Mouse (Mus musculus) limb, embryonic 10.5 days (tissue): ENCODE data around the gene Ttc5. TPM values are rescaled to one million over a fixed set of nuclear protein-coding genes. Genes with fewer than 3 reads are reported as not detected.
A peak's percentile ranks its signal among the peaks of the same experiment; 100 is the strongest.
"Not testable (repeated sequence)": the region's sequence is repeated elsewhere in the genome, so short reads cannot be mapped to it uniquely, and the experiment has no call there.

Source experiments
- DNase-seq: peaks from one replicate; pipeline ENCODE4 v3.0.0-alpha.2; 2017; ENCODE audit warnings: low spot score
- H3K27ac ChIP-seq: fragments of 300-500 bp; sonication (generic); 2 replicates; pipeline ENCODE4 v1.5.1; 2016; ENCODE audit warnings: mild to moderate bottlenecking
- H3K27me3 ChIP-seq: fragments of 300-500 bp; sonication (generic); 2 replicates; pipeline ENCODE4 v1.6.1; 2016; ENCODE audit warnings: low read depth, mild to moderate bottlenecking; ENCODE audit not compliant: poor library complexity, severe bottlenecking
- H3K36me3 ChIP-seq: fragments of 300-500 bp; sonication (generic); 2 replicates; pipeline ENCODE4 v1.6.1; 2016; ENCODE audit warnings: mild to moderate bottlenecking, moderate library complexity
- H3K4me1 ChIP-seq: fragments of 300-500 bp; sonication (generic); 2 replicates; pipeline ENCODE4 v1.6.1; 2016
- H3K4me3 ChIP-seq: fragments of 300-500 bp; sonication (generic); 2 replicates; pipeline ENCODE4 v1.5.1; 2016; ENCODE audit warnings: mild to moderate bottlenecking, moderate library complexity
- H3K9me3 ChIP-seq: fragments of 300-500 bp; sonication (generic); replicated peaks from 2 replicates; pipeline ENCODE4 v1.6.1; 2016; ENCODE audit warnings: mild to moderate bottlenecking
- WGBS: fragments of 180-500 bp; shearing (Covaris S2); methylation state at CpG from one replicate; pipeline ENCODE4 v1.1.7; 2016; 5-methylcytosine and 5-hydroxymethylcytosine counted together
- polyA plus RNA-seq: library from polyadenylated mRNA; unstranded; fragments of >200 nt; fragmentation: Nextera tagmentation; extraction: Ambion mirVana; gene quantifications from 2 replicates; pipeline ENCODE4 v1.2.1, GENCODE M21; 2016

The Ttc5 gene
- polyA plus RNA-seq, result 91.9 and 96.1 TPM in 2 replicates

DNA sequence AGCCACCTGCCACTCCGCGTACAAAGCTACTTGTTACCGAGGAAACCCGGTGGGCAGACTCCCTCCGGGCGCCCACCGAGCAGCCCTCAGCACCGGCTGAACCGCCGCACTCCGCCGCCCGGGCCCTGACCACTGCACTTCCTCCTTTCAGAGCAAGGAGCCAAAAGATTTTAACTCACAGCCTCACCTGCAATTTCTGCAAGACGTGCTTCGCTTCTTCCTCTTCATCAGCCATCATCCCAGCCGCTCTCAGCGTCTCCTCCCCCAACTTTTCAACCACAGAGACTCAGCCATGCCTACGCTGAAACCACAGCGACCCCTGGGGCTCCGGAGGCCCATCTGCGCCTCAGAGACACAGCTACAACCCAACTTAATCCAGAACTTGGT lies at the start of gene Ttc5:
Gene Ttc5 (minus strand): TSS at position 269 of the 387 bp plus-strand sequence.
- 1% methylated on average over 21 of the region's 21 CpGs for WGBS
- Histone ChIP-seq H3K4me3 (peak within 1 kb of the TSS; percentile 83), H3K9me3 (no peaks in the 10 kb centered on the region), H3K27me3 (no peaks in the 10 kb centered on the region), H3K27ac (peak within 1 kb of the TSS; percentile 91), H3K4me1 (peaks cover 6% of the 10 kb centered on the region; the same call in 1 of the 2 replicates), H3K36me3 (peaks cover 22% of the 10 kb centered on the region)
- peak; percentile 98 for DNase-seq

- no peak for DNase-seq
- H3K36me3 ChIP-seq, result 0 out of 2 replicates have a peak, but pooled peaks cover 2% of the 10 kb centered on the region
- H3K4me1 ChIP-seq, result no peaks in the 10 kb centered on the region
- no peaks in the 10 kb centered on the region for H3K9me3 ChIP-seq
- H3K27ac ChIP-seq, result no peak overlapping the region
- 59% methylated on average over 2 of the region's 2 CpGs for WGBS
- H3K27me3 ChIP-seq, result no peaks in the 10 kb centered on the region
- no peak overlapping the region for H3K4me3 ChIP-seq
These were observed 49.1 kb upstream of the Ttc5 start for GRCm38 (mm10) chr14:50834435-50834834.

DNA sequence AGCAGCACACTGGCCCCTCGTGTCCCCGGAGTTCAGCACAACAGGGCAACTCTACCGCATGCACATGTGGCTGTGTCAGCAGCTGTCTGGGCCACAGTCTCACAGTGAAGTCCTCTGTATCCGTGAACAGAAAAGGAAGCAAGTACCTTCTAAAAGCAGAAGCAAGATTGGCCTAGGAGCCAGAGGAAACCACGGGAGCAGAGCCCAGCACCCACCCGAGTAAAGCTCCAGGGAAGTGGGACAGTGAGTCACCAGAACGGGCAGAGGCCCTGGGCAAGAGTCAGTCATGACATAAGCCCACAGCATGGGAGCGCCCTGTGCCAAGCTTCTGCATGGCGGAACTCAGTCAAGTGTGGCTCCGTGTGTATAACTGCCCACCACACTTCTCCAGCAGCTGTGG lies 48.6 kb upstream of the Ttc5 start:
- no peaks in the 10 kb centered on the region for H3K9me3 ChIP-seq
- H3K4me3 ChIP-seq, result no peak overlapping the region
- 87% methylated on average over 10 of the region's 10 CpGs for WGBS
- 0 out of 2 replicates have a peak, but pooled peaks cover 2% of the 10 kb centered on the region for H3K36me3 ChIP-seq
- no peak for DNase-seq
- no peaks in the 10 kb centered on the region for H3K4me1 ChIP-seq
- H3K27me3 ChIP-seq, result no peaks in the 10 kb centered on the region
- H3K27ac ChIP-seq, result no peak overlapping the region

DNA sequence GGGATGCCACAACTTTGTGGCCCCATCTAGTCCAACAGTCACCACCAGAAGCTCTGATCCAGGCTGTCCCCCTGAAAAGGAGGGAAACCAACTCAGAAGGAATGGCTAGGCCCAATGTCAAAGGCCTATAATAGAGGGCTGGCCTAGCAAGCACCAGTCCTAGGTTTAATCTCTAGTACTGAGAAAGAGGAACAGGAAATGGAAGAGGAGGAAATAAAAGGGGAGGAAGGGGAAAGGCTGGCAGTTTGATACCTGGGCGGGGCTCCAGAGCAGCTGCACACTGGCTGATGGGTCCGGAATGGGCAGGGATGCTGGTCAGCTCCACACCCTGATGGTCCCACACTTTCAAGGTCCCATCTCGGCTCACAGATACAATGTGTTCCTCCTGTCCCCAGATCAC lies 44.6 kb upstream of the Ttc5 start:
- no peak for DNase-seq

GRCm38 (mm10) chr14:50826579-50826978 lies 41.3 kb upstream of the Ttc5 start:
- peaks cover 32% of the 10 kb centered on the region for H3K36me3 ChIP-seq
- no peaks in the 10 kb centered on the region for H3K27me3 ChIP-seq
- H3K4me1 ChIP-seq, result no peaks in the 10 kb centered on the region
- DNase-seq, result no peak
- 88% methylated on average over 4 of the region's 4 CpGs for WGBS
- H3K4me3 ChIP-seq, result no peak overlapping the region
- H3K27ac ChIP-seq, result no peak overlapping the region
- H3K9me3 ChIP-seq, result no peaks in the 10 kb centered on the region

More for the DNA sequence above, 44.6 kb upstream of the Ttc5 start:
- Histone ChIP-seq H3K4me3 (no peak overlapping the region), H3K4me1 (no peaks in the 10 kb centered on the region), H3K9me3 (no peaks in the 10 kb centered on the region), H3K36me3 (0 out of 2 replicates have a peak, but pooled peaks cover 2% of the 10 kb centered on the region), H3K27ac (no peak overlapping the region), H3K27me3 (no peaks in the 10 kb centered on the region)
- WGBS, result 85% methylated on average over 3 of the region's 3 CpGs

- H3K4me1 ChIP-seq, result no peaks in the 10 kb centered on the region
- H3K27ac ChIP-seq, result no peak overlapping the region
- no peak overlapping the region for H3K4me3 ChIP-seq
- peaks cover 56% of the 10 kb centered on the region for H3K36me3 ChIP-seq
- H3K27me3 ChIP-seq, result no peaks in the 10 kb centered on the region
- H3K9me3 ChIP-seq, result no peaks in the 10 kb centered on the region
- DNase-seq, result no peak
- 95% methylated on average over 9 of the region's 9 CpGs for WGBS
These were observed 38.9 kb upstream of the Ttc5 start for GRCm38 (mm10) chr14:50824219-50824618.

- no peak for DNase-seq
- H3K27me3 ChIP-seq, result no peaks in the 10 kb centered on the region
- no peak overlapping the region for H3K4me3 ChIP-seq
- WGBS, result 80% methylated on average over 2 of the region's 2 CpGs
- no peaks in the 10 kb centered on the region for H3K4me1 ChIP-seq
- peaks cover 62% of the 10 kb centered on the region for H3K36me3 ChIP-seq
- no peaks in the 10 kb centered on the region for H3K9me3 ChIP-seq
- no peak overlapping the region for H3K27ac ChIP-seq
These were observed 37.9 kb upstream of the Ttc5 start for GRCm38 (mm10) chr14:50823240-50823639.

GRCm38 (mm10) chr14:50813060-50813459 lies 27.7 kb upstream of the Ttc5 start:
- no peaks in the 10 kb centered on the region for H3K9me3 ChIP-seq
- DNase-seq, result no peak
- H3K4me1 ChIP-seq, result peaks cover 4% of the 10 kb centered on the region; the same call in 1 of the 2 replicates
- H3K27me3 ChIP-seq, result no peaks in the 10 kb centered on the region
- WGBS, result 90% methylated on average over 2 of the region's 2 CpGs
- H3K4me3 ChIP-seq, result no peak overlapping the region
- H3K27ac ChIP-seq, result no peak overlapping the region
- H3K36me3 ChIP-seq, result peaks cover 78% of the 10 kb centered on the region

DNA sequence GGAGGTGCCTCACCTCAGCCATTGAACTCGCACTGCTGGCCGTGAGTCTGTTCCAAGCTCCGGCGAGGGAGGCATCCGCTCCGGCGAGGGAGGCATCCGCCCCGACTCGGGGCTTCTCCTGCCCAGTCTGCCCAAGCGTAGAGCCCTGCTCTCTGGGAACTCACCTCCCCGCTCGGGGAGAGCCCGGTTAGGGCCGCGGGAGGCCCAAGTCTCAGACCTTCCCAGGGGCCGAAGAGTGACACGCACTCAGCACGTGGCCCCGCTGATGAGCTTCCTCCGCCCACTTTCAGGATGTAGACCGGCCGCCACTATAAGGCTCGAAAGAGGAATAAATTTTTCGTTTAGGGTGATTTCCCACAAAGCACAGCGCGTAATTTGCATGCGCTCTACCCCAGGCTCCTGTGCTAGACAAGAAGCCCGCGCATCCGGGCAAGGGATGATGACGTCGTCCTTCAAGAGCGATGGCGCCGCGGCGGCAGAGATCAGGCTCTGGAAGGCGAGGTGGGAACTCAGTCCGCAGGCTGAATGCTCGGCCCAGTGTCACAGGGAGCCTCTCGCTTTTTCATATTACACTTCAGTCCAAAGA lies 22.3 kb upstream of the Ttc5 start, which contains the start of the genes Ccnb1ip1 and Parp2:
Gene Ccnb1ip1 (minus strand): TSS at position 246 of the 586 bp plus-strand sequence.
Gene Parp2 (plus strand): TSS at position 355 of the 586 bp plus-strand sequence.
- peak; percentile 96 for DNase-seq
- Histone ChIP-seq H3K9me3 (no peaks in the 10 kb centered on the region), H3K36me3 (peaks cover 26% of the 10 kb centered on the region), H3K27ac (peak within 1 kb of the TSS; percentile 87), H3K4me1 (peaks cover 4% of the 10 kb centered on the region; the same call in 1 of the 2 replicates), H3K27me3 (no peaks in the 10 kb centered on the region), H3K4me3 (peak within 1 kb of the TSS; percentile 61)
- under 1% methylated on average over 42 of the region's 42 CpGs for WGBS

DNA sequence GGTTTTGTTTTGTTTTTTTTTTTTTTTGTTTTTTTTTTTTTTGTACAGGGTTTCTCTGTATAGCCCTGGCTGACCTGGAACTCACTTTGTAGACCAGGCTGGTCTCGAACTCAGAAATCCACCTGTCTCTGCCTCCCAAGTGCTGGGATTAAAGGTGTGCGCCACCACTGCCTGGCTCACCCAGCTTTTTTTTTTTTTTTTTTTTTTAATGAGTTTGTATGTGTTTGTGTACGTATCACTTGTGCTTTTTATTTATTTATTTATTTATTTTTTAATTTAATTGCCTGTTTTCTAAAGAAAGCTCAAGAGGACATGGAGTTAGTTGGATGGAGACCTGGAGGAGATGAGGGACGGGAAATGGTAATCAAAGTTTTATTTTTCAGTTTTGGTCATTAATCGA lies 21.1 kb upstream of the Ttc5 start:
- not testable (repeated sequence) for H3K27me3 ChIP-seq, H3K9me3 ChIP-seq, DNase-seq, H3K4me1 ChIP-seq, H3K27ac ChIP-seq
- Histone ChIP-seq H3K4me3 (peak overlapping the region; percentile 61; the same call in 1 of the 2 replicates), H3K36me3 (peaks cover 15% of the 10 kb centered on the region)
- WGBS, result 89% methylated on average over 5 of the region's 5 CpGs

GRCm38 (mm10) chr14:50804683-50805082 lies 19.4 kb upstream of the Ttc5 start:
- no peak overlapping the region for H3K4me3 ChIP-seq
- H3K4me1 ChIP-seq, result peaks cover 4% of the 10 kb centered on the region; the same call in 1 of the 2 replicates
- DNase-seq, result no peak
- WGBS, result 73% methylated on average over 13 of the region's 13 CpGs
- no peak overlapping the region for H3K27ac ChIP-seq
- no peaks in the 10 kb centered on the region for H3K27me3 ChIP-seq
- H3K36me3 ChIP-seq, result no peaks in the 10 kb centered on the region
- no peaks in the 10 kb centered on the region for H3K9me3 ChIP-seq

DNA sequence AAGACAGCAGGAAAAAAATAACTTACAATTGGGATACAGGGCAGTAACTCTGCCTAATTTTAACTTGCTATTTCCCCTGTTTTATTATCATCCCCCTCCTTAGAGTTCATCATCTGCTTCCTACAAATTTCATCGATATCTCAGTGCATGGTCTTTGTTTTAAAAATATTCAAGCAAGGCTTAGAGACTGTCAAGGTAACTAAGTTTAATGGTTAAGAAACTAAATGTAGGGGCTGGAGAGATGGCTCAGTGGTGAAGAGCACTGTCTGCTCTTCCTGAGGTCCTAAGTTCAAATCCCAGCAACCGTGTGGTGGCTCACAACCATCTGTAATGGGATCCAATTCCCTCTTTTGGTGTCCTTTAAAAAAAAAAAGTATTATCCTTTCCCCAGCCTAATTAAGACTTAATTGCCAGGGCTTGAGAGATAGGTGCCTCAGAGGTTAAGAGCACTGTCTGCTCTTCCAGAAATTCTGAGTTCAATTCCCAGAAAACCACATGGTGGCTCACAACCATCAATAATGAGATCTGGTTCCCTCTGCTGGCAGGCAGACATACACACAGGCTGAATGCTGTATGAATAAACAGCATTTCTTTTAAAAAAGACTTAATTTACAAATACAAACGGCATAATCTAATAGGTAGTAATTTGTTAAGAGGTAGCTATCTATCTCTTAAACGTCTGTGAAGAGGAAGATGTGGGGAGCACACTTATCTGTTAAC lies 17.7 kb upstream of the Ttc5 start:
- no peak overlapping the region for H3K4me3 ChIP-seq
- H3K4me1 ChIP-seq, result no peaks in the 10 kb centered on the region
- no peak for DNase-seq
- 72% methylated on average over 4 of the region's 4 CpGs for WGBS
- H3K27ac ChIP-seq, result no peak overlapping the region
- H3K9me3 ChIP-seq, result no peaks in the 10 kb centered on the region
- H3K36me3 ChIP-seq, result no peaks in the 10 kb centered on the region
- no peaks in the 10 kb centered on the region for H3K27me3 ChIP-seq

DNA sequence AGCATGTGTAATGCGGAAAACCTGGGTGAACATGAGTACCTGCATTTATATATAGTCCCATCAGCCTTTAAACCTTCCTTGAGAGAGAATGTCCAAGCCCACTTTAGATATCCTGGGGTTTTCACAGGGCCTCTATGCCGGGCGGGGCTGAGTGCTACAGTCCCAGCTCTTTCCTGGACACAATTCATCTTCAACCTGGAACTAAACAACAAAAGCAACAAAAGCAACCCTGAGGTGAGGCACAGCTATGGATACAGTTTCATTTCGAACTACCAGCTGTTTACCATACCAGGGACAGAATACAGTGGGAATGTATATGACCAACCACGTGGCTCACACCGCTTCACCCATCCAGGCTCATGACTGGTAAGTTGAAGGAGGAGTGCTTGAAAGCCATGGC lies 17.1 kb upstream of the Ttc5 start:
- DNase-seq, result no peak
- Histone ChIP-seq H3K4me1 (no peaks in the 10 kb centered on the region), H3K27ac (no peak overlapping the region), H3K9me3 (no peaks in the 10 kb centered on the region), H3K36me3 (no peaks in the 10 kb centered on the region), H3K27me3 (no peaks in the 10 kb centered on the region), H3K4me3 (no peak overlapping the region)
- 94% methylated on average over 6 of the region's 6 CpGs for WGBS
